Mouse (Mus musculus): ENCODE data around the gene Zrsr1. TPM values are rescaled to one million over a fixed set of nuclear protein-coding genes. Genes with fewer than 3 reads are reported as not detected.
A peak's percentile ranks its signal among the peaks of the same experiment; 100 is the strongest.

Gene Zrsr1
- polyA plus RNA-seq, 1 experiment from 2014 or later = 2.7 TPM

DNA sequence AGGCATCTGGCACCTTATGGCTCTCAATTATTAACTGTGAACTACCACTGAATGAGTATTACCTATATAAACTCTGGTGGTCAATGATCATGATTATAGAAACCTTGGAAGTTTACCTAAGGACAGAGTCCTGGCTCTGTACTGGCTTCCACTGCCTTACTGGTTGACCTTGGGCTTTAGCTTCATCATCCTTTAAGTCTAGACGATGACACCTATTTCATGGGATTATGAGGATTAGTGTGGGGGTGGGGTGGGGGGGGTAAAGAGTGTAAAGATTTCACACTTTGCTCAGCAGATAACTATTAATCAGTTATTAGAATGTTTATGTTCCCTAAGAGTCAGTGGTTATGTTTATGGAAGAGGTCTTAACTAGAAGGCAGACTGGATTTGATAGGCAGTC, 18.0 kb downstream of the Zrsr1 start:
- Histone ChIP-seq H3K9me3 (ENCODE audit: control insufficient read depth, low read length) (no peaks in the 10 kb centered on the region), H3K27me3 (ENCODE audit: control insufficient read depth, insufficient read depth, low read length) (no peaks in the 10 kb centered on the region), H3K36me3 (ENCODE audit: control insufficient read depth, insufficient read depth, low read length) (no peaks in the 10 kb centered on the region; the same call in 1 of the 2 replicates), H3K4me1 (ENCODE audit: control insufficient read depth, insufficient read depth, low read length) (peaks cover 9% of the 10 kb centered on the region), H3K9ac (ENCODE audit: low read length) (peak overlapping the region; percentile 76; the same call in 1 of the 2 replicates), H3K4me2 (ENCODE audit: low read depth, severe bottlenecking) (peak overlapping the region; percentile 92), H3K27ac (replicated peaks; ENCODE audit: low read depth, low read length) (no peak overlapping the region), H3K4me3 (ENCODE audit: low read depth, low read length) (peak overlapping the region; percentile 63)
- no peak for ATAC-seq (ENCODE audit: insufficient number of reproducible peaks, low FRiP score, low TSS enrichment, low read depth)
- 50% methylated on average over 1 of the region's 1 CpGs for WGBS
- no peak for DNase-seq (ENCODE audit: low spot score)

DNA sequence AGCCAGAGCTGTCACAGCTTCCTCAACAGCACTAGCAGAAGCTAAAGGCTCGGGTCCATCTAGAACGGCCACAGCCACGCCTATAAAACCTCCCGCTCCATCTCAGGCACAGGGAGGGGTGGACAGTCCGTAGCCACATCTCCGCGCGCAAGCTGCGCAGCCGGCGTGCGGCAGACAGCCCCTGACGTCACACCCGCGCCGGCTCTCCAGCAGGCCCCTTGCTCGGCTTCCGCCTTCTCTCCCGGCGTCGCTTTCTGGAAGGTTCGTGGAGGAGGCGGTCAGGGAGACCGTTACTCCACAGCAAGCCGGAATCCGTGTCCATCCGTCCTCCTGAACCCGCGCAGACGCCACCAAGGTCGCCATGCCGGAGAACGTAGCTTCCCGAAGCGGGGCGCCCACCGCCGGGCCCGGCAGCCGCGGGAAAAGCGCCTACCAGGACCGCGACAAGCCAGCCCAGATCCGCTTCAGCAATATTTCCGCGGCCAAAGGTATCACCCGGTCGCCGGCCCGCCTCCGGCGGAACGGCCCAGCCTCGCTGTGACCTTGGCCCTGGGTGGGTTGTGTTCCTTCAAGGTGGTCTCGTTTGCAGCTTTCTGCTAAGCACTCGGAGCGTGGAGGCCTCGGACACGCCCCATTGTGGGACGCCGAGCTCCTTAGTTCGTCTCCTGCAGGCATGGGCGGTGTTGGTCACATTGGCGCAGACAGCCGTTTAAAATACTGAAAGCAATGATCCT, 18.8 kb downstream of the Zrsr1 start, which contains the start of gene Cct4:
Gene Cct4, plus strand, starts transcription at position 127 of the 734 bp plus-strand sequence.
- peak; percentile 94 for DNase-seq (ENCODE audit: low spot score)
- Histone ChIP-seq H3K4me3 (ENCODE audit: low read depth, low read length) (peak within 1 kb of the TSS; percentile 63), H3K9me3 (ENCODE audit: control insufficient read depth, low read length) (no peaks in the 10 kb centered on the region), H3K36me3 (ENCODE audit: control insufficient read depth, insufficient read depth, low read length) (peaks cover 2% of the 10 kb centered on the region; the same call in 1 of the 2 replicates), H3K27me3 (ENCODE audit: control insufficient read depth, insufficient read depth, low read length) (no peaks in the 10 kb centered on the region), H3K9ac (ENCODE audit: low read length) (peak within 1 kb of the TSS; percentile 76), H3K4me1 (ENCODE audit: control insufficient read depth, insufficient read depth, low read length) (peaks cover 9% of the 10 kb centered on the region), H3K27ac (replicated peaks; ENCODE audit: low read depth, low read length) (peak within 1 kb of the TSS; percentile 81), H3K4me2 (ENCODE audit: low read depth, severe bottlenecking) (peak within 1 kb of the TSS; percentile 92)
- under 1% methylated on average over 66 of the region's 66 CpGs for WGBS
- ATAC-seq (ENCODE audit: insufficient number of reproducible peaks, low FRiP score, low TSS enrichment, low read depth) = peak; percentile 98

DNA sequence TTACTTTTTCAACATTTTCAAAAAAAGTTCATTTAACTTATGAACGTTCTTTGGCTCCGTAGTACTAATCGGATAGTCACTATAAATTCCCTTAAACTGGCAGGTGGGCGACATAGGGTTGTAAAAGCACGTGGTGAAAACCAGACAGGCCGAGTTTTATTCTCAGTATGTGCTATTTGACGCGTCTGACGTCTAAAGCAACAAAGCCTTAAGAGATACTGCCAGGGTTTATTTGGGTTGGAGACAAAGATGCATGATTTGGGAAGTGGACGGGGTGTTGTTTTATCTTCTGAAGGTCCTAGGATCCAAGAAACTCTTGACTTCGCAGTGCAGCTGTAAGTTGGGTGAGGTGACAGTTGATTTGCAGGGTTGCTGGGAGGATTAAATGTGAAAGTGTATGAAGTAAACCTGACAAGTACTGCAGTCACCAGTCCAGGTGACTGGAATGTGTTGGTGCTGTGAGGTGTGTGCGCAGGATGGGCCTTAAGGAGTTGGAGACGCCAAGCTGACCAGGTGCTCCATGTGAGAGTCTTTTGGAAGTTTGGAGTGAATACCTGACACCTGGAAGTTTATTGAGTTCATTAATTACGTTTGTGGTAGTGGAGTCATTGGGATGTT, 19.5 kb downstream of the Zrsr1 start:
- H3K36me3 ChIP-seq (ENCODE audit: control insufficient read depth, insufficient read depth, low read length) = peaks cover 7% of the 10 kb centered on the region; the same call in 1 of the 2 replicates
- DNase-seq (ENCODE audit: low spot score) (no peak), ATAC-seq (ENCODE audit: insufficient number of reproducible peaks, low FRiP score, low TSS enrichment, low read depth) (no peak)
- peaks cover 9% of the 10 kb centered on the region for H3K4me1 ChIP-seq (ENCODE audit: control insufficient read depth, insufficient read depth, low read length)
- H3K4me3 ChIP-seq (ENCODE audit: low read depth, low read length) = peak overlapping the region; percentile 63
- no peaks in the 10 kb centered on the region for H3K9me3 ChIP-seq (ENCODE audit: control insufficient read depth, low read length)
- H3K4me2 ChIP-seq (ENCODE audit: low read depth, severe bottlenecking) = peak overlapping the region; percentile 92
- no peaks in the 10 kb centered on the region for H3K27me3 ChIP-seq (ENCODE audit: control insufficient read depth, insufficient read depth, low read length)
- H3K9ac ChIP-seq (ENCODE audit: low read length) = peak overlapping the region; percentile 76
- 10% methylated on average over 14 of the region's 14 CpGs for WGBS
- no peak overlapping the region for H3K27ac ChIP-seq (replicated peaks; ENCODE audit: low read depth, low read length)

DNA sequence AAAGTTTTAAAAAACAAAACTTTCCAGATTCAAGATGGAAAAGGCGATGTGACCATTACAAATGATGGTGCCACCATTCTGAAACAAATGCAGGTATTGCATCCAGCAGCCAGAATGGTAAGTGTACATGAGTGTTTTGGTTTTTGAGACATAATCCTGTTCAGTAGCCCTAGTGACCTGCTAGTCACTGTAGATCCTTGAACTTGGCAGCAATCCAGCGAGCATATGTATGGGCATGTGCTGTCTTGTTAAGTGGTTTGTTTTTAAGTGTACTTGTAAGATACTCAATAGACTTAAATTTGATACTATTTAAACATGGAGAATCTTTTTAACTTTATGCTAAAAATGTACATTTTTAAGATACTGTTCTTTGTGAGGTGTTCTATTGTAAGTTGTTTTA, 22.5 kb downstream of the Zrsr1 start:
- H3K36me3 ChIP-seq (ENCODE audit: control insufficient read depth, insufficient read depth, low read length) = peaks cover 19% of the 10 kb centered on the region
- WGBS = 96% methylated on average over 2 of the region's 2 CpGs
- no peaks in the 10 kb centered on the region for H3K9me3 ChIP-seq (ENCODE audit: control insufficient read depth, low read length)
- no peak overlapping the region for H3K4me2 ChIP-seq (ENCODE audit: low read depth, severe bottlenecking)
- no peak overlapping the region for H3K4me3 ChIP-seq (ENCODE audit: low read depth, low read length)
- DNase-seq (ENCODE audit: low spot score) = no peak
- H3K4me1 ChIP-seq (ENCODE audit: control insufficient read depth, insufficient read depth, low read length) = peaks cover 9% of the 10 kb centered on the region
- ATAC-seq (ENCODE audit: insufficient number of reproducible peaks, low FRiP score, low TSS enrichment, low read depth) = no peak
- no peaks in the 10 kb centered on the region for H3K27me3 ChIP-seq (ENCODE audit: control insufficient read depth, insufficient read depth, low read length)
- H3K27ac ChIP-seq (replicated peaks; ENCODE audit: low read depth, low read length) = no peak overlapping the region
- H3K9ac ChIP-seq (ENCODE audit: low read length) = no peak overlapping the region

DNA sequence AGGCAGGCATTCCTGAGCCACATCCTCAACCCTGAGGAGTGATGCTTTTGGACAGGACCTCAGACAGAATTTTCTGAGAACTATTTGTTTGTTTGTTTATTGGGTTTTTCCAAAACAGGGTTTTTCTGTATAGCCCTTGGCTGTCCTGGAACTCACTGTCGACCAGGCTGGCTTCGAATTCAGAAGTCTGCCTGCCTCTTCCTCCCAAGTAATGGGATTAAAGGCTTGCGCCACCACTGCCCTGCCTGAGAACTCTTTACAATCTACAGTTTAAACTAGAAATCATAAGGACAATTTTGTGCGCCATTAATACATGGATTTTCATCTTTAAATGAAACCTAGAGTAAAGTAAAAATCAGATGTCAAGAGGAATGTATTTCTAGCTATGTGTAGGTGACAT, 23.7 kb downstream of the Zrsr1 start:
- Histone ChIP-seq H3K4me1 (ENCODE audit: control insufficient read depth, insufficient read depth, low read length) (peaks cover 9% of the 10 kb centered on the region), H3K4me3 (ENCODE audit: low read depth, low read length) (no peak overlapping the region), H3K9ac (ENCODE audit: low read length) (no peak overlapping the region), H3K27me3 (ENCODE audit: control insufficient read depth, insufficient read depth, low read length) (no peaks in the 10 kb centered on the region), H3K36me3 (ENCODE audit: control insufficient read depth, insufficient read depth, low read length) (peaks cover 21% of the 10 kb centered on the region), H3K9me3 (ENCODE audit: control insufficient read depth, low read length) (no peaks in the 10 kb centered on the region), H3K4me2 (ENCODE audit: low read depth, severe bottlenecking) (no peak overlapping the region), H3K27ac (replicated peaks; ENCODE audit: low read depth, low read length) (no peak overlapping the region)
- DNase-seq (ENCODE audit: low spot score) (no peak), ATAC-seq (ENCODE audit: insufficient number of reproducible peaks, low FRiP score, low TSS enrichment, low read depth) (no peak)
- 92% methylated on average over 4 of the region's 4 CpGs for WGBS

DNA sequence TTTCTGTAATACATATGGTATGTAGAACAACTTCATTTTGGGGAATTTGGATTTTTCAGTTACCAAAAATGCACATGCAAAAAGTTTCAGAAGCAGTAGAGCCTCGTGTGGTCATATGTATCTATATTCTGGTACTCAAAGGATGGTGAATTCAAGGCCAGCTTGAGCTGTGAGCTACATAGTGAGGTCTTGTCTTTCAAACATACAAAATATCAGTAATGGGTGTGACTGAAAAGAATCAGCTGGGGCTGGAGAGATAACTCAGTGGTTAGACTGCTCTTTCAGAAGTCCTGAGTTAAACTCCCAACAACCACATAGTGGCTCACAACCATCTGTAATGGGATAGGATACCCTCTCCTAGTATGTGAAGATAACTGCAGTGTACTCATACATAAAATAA, 26.5 kb downstream of the Zrsr1 start:
- Histone ChIP-seq H3K4me2 (ENCODE audit: low read depth, severe bottlenecking) (no peak overlapping the region), H3K36me3 (ENCODE audit: control insufficient read depth, insufficient read depth, low read length) (peaks cover 27% of the 10 kb centered on the region), H3K9me3 (ENCODE audit: control insufficient read depth, low read length) (no peaks in the 10 kb centered on the region), H3K9ac (ENCODE audit: low read length) (no peak overlapping the region), H3K27ac (replicated peaks; ENCODE audit: low read depth, low read length) (no peak overlapping the region), H3K4me1 (ENCODE audit: control insufficient read depth, insufficient read depth, low read length) (no peaks in the 10 kb centered on the region), H3K27me3 (ENCODE audit: control insufficient read depth, insufficient read depth, low read length) (no peaks in the 10 kb centered on the region), H3K4me3 (ENCODE audit: low read depth, low read length) (no peak overlapping the region)
- DNase-seq (ENCODE audit: low spot score) (no peak), ATAC-seq (ENCODE audit: insufficient number of reproducible peaks, low FRiP score, low TSS enrichment, low read depth) (no peak)
- WGBS = 91% methylated on average over 1 of the region's 1 CpGs

DNA sequence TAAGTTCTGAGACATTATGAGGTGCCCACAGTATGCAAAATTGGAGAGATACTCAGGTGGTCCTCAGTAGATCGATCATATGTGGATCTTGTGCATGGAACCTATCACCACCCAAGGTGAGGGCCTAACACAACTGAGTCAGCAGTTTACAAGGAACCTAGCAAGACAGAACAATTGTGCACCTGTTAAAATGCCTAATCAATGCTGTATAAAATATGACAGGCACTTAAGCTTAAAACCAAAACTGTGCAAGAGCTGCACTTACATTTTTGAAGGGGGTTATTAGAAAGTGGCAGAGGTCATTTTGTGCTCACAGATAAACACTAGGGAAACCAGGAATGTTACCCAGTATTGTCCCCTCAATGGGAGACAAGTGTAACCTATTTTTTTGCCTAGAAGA, 33.5 kb downstream of the Zrsr1 start:
- Histone ChIP-seq H3K36me3 (ENCODE audit: control insufficient read depth, insufficient read depth, low read length) (peaks cover 10% of the 10 kb centered on the region; the same call in 1 of the 2 replicates), H3K4me1 (ENCODE audit: control insufficient read depth, insufficient read depth, low read length) (no peaks in the 10 kb centered on the region), H3K27me3 (ENCODE audit: control insufficient read depth, insufficient read depth, low read length) (no peaks in the 10 kb centered on the region), H3K27ac (replicated peaks; ENCODE audit: low read depth, low read length) (no peak overlapping the region), H3K4me3 (ENCODE audit: low read depth, low read length) (no peak overlapping the region), H3K9ac (ENCODE audit: low read length) (no peak overlapping the region), H3K9me3 (ENCODE audit: control insufficient read depth, low read length) (no peaks in the 10 kb centered on the region), H3K4me2 (ENCODE audit: low read depth, severe bottlenecking) (no peak overlapping the region)
- 94% methylated on average over 1 of the region's 1 CpGs for WGBS
- DNase-seq (ENCODE audit: low spot score) = no peak
- no peak for ATAC-seq (ENCODE audit: insufficient number of reproducible peaks, low FRiP score, low TSS enrichment, low read depth)

DNA sequence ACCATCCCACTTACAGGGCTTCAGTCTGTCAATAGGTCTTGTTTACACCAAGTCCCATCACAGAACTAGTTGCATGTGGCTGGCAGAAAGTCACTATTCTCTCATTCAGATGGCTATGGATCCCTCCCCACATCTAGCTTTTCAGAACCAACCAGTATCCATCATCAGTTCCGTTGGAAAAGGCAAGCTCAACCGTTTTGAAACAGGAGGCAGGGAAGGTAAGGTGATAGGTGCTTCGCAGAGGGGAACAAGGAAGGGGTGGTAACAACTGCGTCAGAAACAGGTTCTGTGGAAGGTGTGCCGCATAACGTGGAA, 35.3 kb downstream of the Zrsr1 start:
- Histone ChIP-seq H3K4me3 (ENCODE audit: low read depth, low read length) (peak overlapping the region; percentile 54), H3K9me3 (ENCODE audit: control insufficient read depth, low read length) (no peaks in the 10 kb centered on the region), H3K27me3 (ENCODE audit: control insufficient read depth, insufficient read depth, low read length) (no peaks in the 10 kb centered on the region), H3K27ac (replicated peaks; ENCODE audit: low read depth, low read length) (peak overlapping the region; percentile 40; the same call in 1 of the 2 replicates), H3K36me3 (ENCODE audit: control insufficient read depth, insufficient read depth, low read length) (peaks cover 4% of the 10 kb centered on the region; the same call in 1 of the 2 replicates), H3K4me1 (ENCODE audit: control insufficient read depth, insufficient read depth, low read length) (no peaks in the 10 kb centered on the region), H3K9ac (ENCODE audit: low read length) (no peak overlapping the region), H3K4me2 (ENCODE audit: low read depth, severe bottlenecking) (peak overlapping the region; percentile 82)
- ATAC-seq (ENCODE audit: insufficient number of reproducible peaks, low FRiP score, low TSS enrichment, low read depth) = no peak; the same call in 1 of the 2 replicates
- no peak for DNase-seq (ENCODE audit: low spot score)
- 4% methylated on average over 6 of the region's 6 CpGs for WGBS
